Mouse (Mus musculus) midbrain, embryonic 11.5 days (tissue): ENCODE measurements around the gene Abcb7. TPM values are rescaled to one million over a fixed set of nuclear protein-coding genes. Genes with fewer than 3 reads are reported as not detected.
"Not testable (repeated sequence)": the region's sequence is repeated elsewhere in the genome, so short reads cannot be mapped to it uniquely, and the experiment has no call there.

Source experiments
- ATAC-seq: fragments of 200-750 bp; cut with Nextera tagmentation; 2 replicates; pipeline ENCODE4 v1.8.0; 2017; ENCODE audit warnings: moderate TSS enrichment, moderate library complexity; ENCODE audit not compliant: low FRiP score
- DNase-seq: peaks from one replicate; pipeline ENCODE4 v3.0.0; 2015; ENCODE audit warnings: low spot score; ENCODE audit errors: missing footprints
- H3K27ac ChIP-seq: fragments of 300-500 bp; sonication (generic); 2 replicates; pipeline ENCODE4 v1.5.1; 2014; ENCODE audit warnings: low read depth, low read length
- H3K27me3 ChIP-seq: fragments of 300-500 bp; sonication (generic); 2 replicates; pipeline ENCODE4 v1.6.1; 2014; ENCODE audit warnings: mild to moderate bottlenecking, low read length, moderate library complexity, mixed read lengths; ENCODE audit not compliant: control insufficient read depth, insufficient read depth
- H3K36me3 ChIP-seq: fragments of 300-500 bp; sonication (generic); 2 replicates; pipeline ENCODE4 v1.6.1; 2014; ENCODE audit warnings: mild to moderate bottlenecking, low read length, moderate library complexity, mixed read lengths; ENCODE audit not compliant: control insufficient read depth, insufficient read depth
- H3K4me1 ChIP-seq: fragments of 300-500 bp; sonication (generic); 2 replicates; pipeline ENCODE4 v1.6.1; 2014; ENCODE audit warnings: low read length; ENCODE audit not compliant: control insufficient read depth, insufficient read depth
- H3K4me2 ChIP-seq: fragments of 300-500 bp; sonication (generic); 2 replicates; pipeline ENCODE4 v1.6.1; 2014; ENCODE audit warnings: mild to moderate bottlenecking, moderate library complexity
- H3K4me3 ChIP-seq: fragments of 300-500 bp; sonication (generic); 2 replicates; pipeline ENCODE4 v1.5.1; 2014; ENCODE audit warnings: low read depth, low read length
- H3K9ac ChIP-seq: fragments of 300-500 bp; sonication (generic); 2 replicates; pipeline ENCODE4 v1.6.1; 2014; ENCODE audit warnings: low read length
- H3K9me3 ChIP-seq: fragments of 300-500 bp; sonication (generic); 2 replicates; pipeline ENCODE4 v1.6.1; 2016; ENCODE audit warnings: low read length; ENCODE audit not compliant: control insufficient read depth
- WGBS: fragments of 180-500 bp; shearing (Covaris S2); extraction: QIAGEN DNeasy Blood & Tissue Kit; methylation state at CpG from one replicate; pipeline ENCODE4 v1.1.7; 2014; 5-methylcytosine and 5-hydroxymethylcytosine counted together
- polyA plus RNA-seq: library from polyadenylated mRNA; unstranded; fragments of >200 nt; fragmentation: Nextera tagmentation; extraction: Ambion mirVana; gene quantifications from 2 replicates; pipeline ENCODE4 v1.2.1, GENCODE M21; 2014

Gene Abcb7
- polyA plus RNA-seq, 1 experiment from 2014 or later, result 18.2 TPM

GRCm38 (mm10) chrX:104397526-104397925, 16.1 kb downstream of the Abcb7 start:
- Histone ChIP-seq H3K4me3 (no peak overlapping the region), H3K27ac (no peak overlapping the region), H3K9ac (no peak overlapping the region), H3K36me3 (no peaks in the 10 kb centered on the region), H3K27me3 (peaks cover 8% of the 10 kb centered on the region), H3K4me1 (no peaks in the 10 kb centered on the region), H3K4me2 (no peak overlapping the region), H3K9me3 (no peaks in the 10 kb centered on the region)
- 47% methylated on average over 1 of the region's 1 CpGs for WGBS
- no peak for ATAC-seq
- no peak for DNase-seq

- peaks cover 6% of the 10 kb centered on the region for H3K27me3 ChIP-seq
- no peak overlapping the region for H3K4me2 ChIP-seq
- ATAC-seq, result no peak
- H3K27ac ChIP-seq, result no peak overlapping the region
- no peak overlapping the region for H3K9ac ChIP-seq
- no peaks in the 10 kb centered on the region for H3K9me3 ChIP-seq
- H3K4me1 ChIP-seq, result no peaks in the 10 kb centered on the region
- no peaks in the 10 kb centered on the region for H3K36me3 ChIP-seq
- no peak for DNase-seq
- no peak overlapping the region for H3K4me3 ChIP-seq
Observed at GRCm38 (mm10) chrX:104359686-104360085, 54.0 kb downstream of the Abcb7 start.

DNA sequence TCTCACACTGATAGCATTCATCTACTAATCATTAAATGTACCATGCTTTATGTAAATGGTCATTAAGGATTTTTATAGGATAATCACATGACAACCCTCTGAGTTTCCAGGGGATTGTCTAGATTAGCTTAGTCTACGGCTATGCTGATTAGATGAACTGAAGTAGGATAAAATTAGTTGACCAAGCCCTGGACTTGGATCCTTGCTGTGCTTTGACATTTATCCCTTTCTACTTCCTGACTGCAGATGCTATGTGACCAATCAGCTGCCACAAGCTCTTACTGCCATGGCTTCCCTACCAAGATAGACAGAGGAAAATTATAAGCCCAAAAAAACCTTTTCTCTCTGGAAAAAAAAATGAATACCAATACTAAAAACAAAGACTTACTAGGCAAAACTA, 57.8 kb downstream of the Abcb7 start:
- no peak for DNase-seq

GRCm38 (mm10) chrX:104348146-104348545, 65.5 kb downstream of the Abcb7 start:
- not testable (repeated sequence) for DNase-seq, H3K27ac ChIP-seq, ATAC-seq, H3K9ac ChIP-seq, H3K4me3 ChIP-seq, H3K27me3 ChIP-seq, H3K9me3 ChIP-seq, H3K36me3 ChIP-seq, H3K4me1 ChIP-seq, H3K4me2 ChIP-seq
- WGBS, result 89% methylated on average over 21 of the region's 31 CpGs

More for the DNA sequence above, 57.8 kb downstream of the Abcb7 start:
- Histone ChIP-seq H3K9ac (no peak overlapping the region), H3K27me3 (peaks cover 6% of the 10 kb centered on the region), H3K4me2 (no peak overlapping the region), H3K27ac (no peak overlapping the region), H3K36me3 (no peaks in the 10 kb centered on the region), H3K4me1 (no peaks in the 10 kb centered on the region), H3K9me3 (no peaks in the 10 kb centered on the region), H3K4me3 (no peak overlapping the region)
- 79% methylated on average over 1 of the region's 1 CpGs for WGBS
- no peak for ATAC-seq

DNA sequence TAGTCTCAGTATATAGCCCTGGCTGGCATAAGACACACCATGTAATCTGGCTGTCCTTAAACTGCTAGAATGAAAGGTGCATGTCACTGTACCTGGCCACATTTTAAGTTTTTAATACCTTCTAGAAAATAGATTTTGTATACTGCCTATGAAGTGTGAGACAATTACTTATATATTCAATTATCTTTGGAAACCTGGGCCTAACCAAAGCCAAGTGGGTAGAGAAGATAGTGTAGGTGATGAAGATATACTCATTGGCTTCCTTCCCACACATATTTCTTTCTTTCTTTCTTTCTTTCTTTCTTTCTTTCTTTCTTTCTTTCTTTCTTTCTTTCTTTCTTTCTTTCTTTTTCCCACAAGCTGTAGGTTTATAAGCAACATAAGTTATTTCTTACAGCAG, 121.9 kb downstream of the Abcb7 start:
- Histone ChIP-seq H3K4me2 (no peak overlapping the region), H3K27me3 (no peaks in the 10 kb centered on the region), H3K27ac (no peak overlapping the region), H3K4me1 (no peaks in the 10 kb centered on the region), H3K9ac (no peak overlapping the region), H3K4me3 (no peak overlapping the region), H3K36me3 (no peaks in the 10 kb centered on the region), H3K9me3 (no peaks in the 10 kb centered on the region)
- ATAC-seq (no peak), DNase-seq (no peak)

GRCm38 (mm10) chrX:104279828-104280227, 133.8 kb downstream of the Abcb7 start:
- no peak for ATAC-seq
- H3K27me3 ChIP-seq, result peaks cover 4% of the 10 kb centered on the region

GRCm38 (mm10) chrX:104264371-104264770, 149.3 kb downstream of the Abcb7 start:
- ATAC-seq (no peak), DNase-seq (no peak)
- H3K4me3 ChIP-seq, result no peak overlapping the region
- 81% methylated on average over 2 of the region's 2 CpGs for WGBS
- no peaks in the 10 kb centered on the region for H3K9me3 ChIP-seq
- no peak overlapping the region for H3K27ac ChIP-seq
- H3K27me3 ChIP-seq, result 0 out of 2 replicates have a peak, but pooled peaks cover 2% of the 10 kb centered on the region
- no peaks in the 10 kb centered on the region for H3K36me3 ChIP-seq
- H3K4me2 ChIP-seq, result no peak overlapping the region
- H3K9ac ChIP-seq, result no peak overlapping the region
- H3K4me1 ChIP-seq, result no peaks in the 10 kb centered on the region

More at GRCm38 (mm10) chrX:104279828-104280227, 133.8 kb downstream of the Abcb7 start:
- 89% methylated on average over 1 of the region's 1 CpGs for WGBS
- Histone ChIP-seq H3K36me3 (no peaks in the 10 kb centered on the region), H3K4me3 (no peak overlapping the region), H3K27ac (no peak overlapping the region), H3K9ac (no peak overlapping the region), H3K9me3 (no peaks in the 10 kb centered on the region), H3K4me2 (no peak overlapping the region), H3K4me1 (no peaks in the 10 kb centered on the region)
- no peak for DNase-seq

GRCm38 (mm10) chrX:104262468-104262867, 151.2 kb downstream of the Abcb7 start:
- Histone ChIP-seq H3K4me3 (no peak overlapping the region), H3K4me1 (no peaks in the 10 kb centered on the region), H3K9me3 (no peaks in the 10 kb centered on the region), H3K36me3 (no peaks in the 10 kb centered on the region), H3K9ac (no peak overlapping the region), H3K27me3 (0 out of 2 replicates have a peak, but pooled peaks cover 2% of the 10 kb centered on the region), H3K27ac (no peak overlapping the region), H3K4me2 (no peak overlapping the region)
- 88% methylated on average over 1 of the region's 1 CpGs for WGBS
- DNase-seq (no peak), ATAC-seq (no peak)

- no peak overlapping the region for H3K9ac ChIP-seq
- no peak for ATAC-seq
- DNase-seq, result no peak
- H3K9me3 ChIP-seq, result no peaks in the 10 kb centered on the region
- H3K4me2 ChIP-seq, result no peak overlapping the region
- no peak overlapping the region for H3K27ac ChIP-seq
- H3K4me3 ChIP-seq, result no peak overlapping the region
- H3K4me1 ChIP-seq, result no peaks in the 10 kb centered on the region
- no peaks in the 10 kb centered on the region for H3K36me3 ChIP-seq
- H3K27me3 ChIP-seq, result no peaks in the 10 kb centered on the region; the same call in 1 of the 2 replicates
- 67% methylated on average over 1 of the region's 1 CpGs for WGBS
Observed at GRCm38 (mm10) chrX:104256561-104256960, 157.1 kb downstream of the Abcb7 start.
